Mouse (Mus musculus) bone marrow, adult 2 months (tissue): Measurements from ENCODE around the gene Morn5.

Experiments used
- CTCF ChIP-seq: fragments of 200-500 bp; IDR thresholded peaks from 2 replicates; pipeline ENCODE4 v1.5.1; 2011; ENCODE audit warnings: low read length, control low read depth; ENCODE audit not compliant: control insufficient read depth, insufficient read depth
- POLR2A ChIP-seq: fragments of 200-500 bp; IDR thresholded peaks from 2 replicates; pipeline ENCODE4 v1.6.1; 2011; ENCODE audit warnings: low read depth, mild to moderate bottlenecking, control low read depth, low read length, borderline replicate concordance; ENCODE audit not compliant: control insufficient read depth

GRCm38 (mm10) chr2:36112632-36113031 lies 63.4 kb downstream of the Morn5 start:
- TF ChIP-seq POLR2A: no peak
- no peak for TF ChIP-seq CTCF
